Mouse (Mus musculus) E14TG2a.4 (cell line): Measurements from ENCODE around the gene Rras2.

Experiments
- CTCF ChIP-seq: conservative IDR thresholded peaks from 2 replicates; pipeline ENCODE4 v1.5.1; 2014; ENCODE audit warnings: low read length
- NANOG ChIP-seq: IDR thresholded peaks from 2 replicates; pipeline ENCODE4 v1.6.1; 2014; ENCODE audit warnings: borderline replicate concordance, low read length, mixed read lengths
- POU5F1 ChIP-seq: IDR thresholded peaks from 2 replicates; pipeline ENCODE4 v1.6.1; 2014; ENCODE audit warnings: low read length, borderline replicate concordance

DNA sequence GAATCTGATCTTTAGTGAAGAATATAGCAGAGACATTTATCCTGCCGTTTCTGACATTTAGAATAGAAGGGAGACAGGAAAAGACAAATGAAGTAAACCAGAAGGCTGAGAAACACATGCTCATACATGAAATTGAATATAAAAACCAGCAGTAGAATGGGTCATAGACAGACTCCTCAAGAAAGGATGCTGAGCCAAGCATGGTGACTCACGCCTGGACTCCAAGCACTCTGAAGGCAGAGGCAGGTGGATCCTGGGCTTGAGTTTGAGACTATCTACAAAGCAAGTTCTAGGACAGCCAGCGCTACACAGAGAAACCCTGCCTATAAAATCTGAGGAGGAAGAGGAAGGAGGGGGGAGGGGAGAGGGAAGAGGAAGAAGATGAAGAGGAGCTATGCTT, 27.4 kb downstream of the Rras2 start:
- TF ChIP-seq CTCF: no peak
- no peak for TF ChIP-seq NANOG
- TF ChIP-seq POU5F1: no peak
